Mouse (Mus musculus) yolk sac, embryonic 10.5 days (tissue): Measurements from ENCODE around the gene Rab1b.

ENCODE experiments used
- DNase-seq: peaks from one replicate; pipeline ENCODE4 v3.0.0-alpha.2; 2017; ENCODE audit warnings: low spot score

Rab1b gene

GRCm38 (mm10) chr19:5051031-5051430, 55.8 kb downstream of the Rab1b start:
- no peak for DNase-seq

DNA sequence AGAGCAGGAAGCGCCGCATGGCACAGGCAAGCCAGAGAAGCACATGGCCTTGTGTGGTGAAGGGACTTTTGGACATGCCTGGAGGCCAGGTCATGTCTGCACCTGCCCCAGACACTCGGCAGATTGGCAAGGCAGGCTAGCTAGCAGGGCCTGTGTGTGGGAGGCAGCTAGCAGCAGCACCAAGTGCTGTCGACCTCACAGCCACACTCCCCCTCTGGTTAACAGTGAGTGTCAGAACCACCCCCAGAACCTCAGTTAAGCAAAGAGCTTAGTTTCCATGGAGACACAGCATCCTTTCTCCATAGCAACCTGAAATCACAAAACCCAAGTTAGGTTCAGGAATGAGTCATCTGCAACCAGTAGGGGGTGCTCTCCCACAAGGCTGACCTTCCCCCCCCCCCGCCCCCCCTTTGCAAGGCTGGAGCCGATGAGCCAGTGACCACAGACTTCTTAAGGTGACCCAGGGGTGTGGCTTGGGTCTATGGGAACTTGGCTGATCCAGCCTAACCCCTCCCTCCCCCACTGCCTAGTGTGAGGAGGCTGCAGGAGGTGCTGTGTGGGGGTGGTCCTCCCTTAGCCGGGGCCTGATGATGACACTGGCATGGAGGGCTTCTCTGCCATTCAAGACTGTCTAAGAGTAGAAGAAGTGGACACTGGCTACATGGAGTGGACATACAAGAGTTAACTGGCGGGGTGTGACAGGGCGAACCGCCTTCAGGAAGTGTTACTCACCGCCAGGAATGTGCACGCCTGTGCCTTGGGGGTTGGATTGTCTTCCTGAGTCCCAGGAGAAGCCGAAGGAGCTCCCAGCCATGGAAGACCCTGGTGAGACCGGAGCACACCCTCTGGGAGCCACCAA, 56.6 kb downstream of the Rab1b start, which contains the start of gene Rin1:
Gene Rin1, plus strand, starts transcription at position 435 of the 859 bp plus-strand sequence.
- peak; percentile 83 for DNase-seq

- no peak for DNase-seq
Observed at GRCm38 (mm10) chr19:5049325-5049724, 57.5 kb downstream of the Rab1b start.
